Mouse (Mus musculus) cerebellum, adult 9-11 months (tissue): ENCODE results near the gene Cdc42ep4.

Experiments
- DNase-seq: peaks from one replicate; pipeline ENCODE4 v3.0.0; 2022

Cdc42ep4 gene

DNA sequence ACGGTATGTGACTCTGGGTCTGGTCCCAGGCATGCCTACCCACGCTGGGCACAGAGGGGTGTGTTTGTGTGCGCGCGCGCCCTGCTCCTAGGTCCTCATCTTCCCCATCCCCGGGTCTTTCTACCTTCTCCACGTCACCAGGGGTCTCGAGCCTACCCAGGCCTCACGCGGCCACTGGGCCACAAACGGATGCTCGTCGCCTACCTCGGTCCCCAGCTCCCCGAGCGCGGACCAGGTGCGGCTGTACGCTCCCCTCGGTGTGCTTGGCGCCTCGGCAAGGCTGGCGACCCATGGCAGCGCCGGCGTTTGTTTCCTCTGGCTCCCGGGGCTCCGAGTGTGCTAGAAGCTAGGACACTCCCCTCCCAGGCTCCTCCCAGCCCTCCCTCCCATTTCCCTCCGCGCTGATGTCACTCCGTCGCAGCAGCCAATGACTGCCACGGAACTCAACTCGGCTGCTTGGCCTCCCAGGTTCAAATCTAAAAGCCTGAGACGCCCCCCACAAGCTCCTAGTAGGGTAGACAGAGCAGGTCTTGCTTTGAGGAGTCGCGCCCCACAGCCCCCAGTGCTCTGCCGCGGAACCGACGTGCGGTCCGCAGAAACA lies at the start of gene Cdc42ep4:
Gene Cdc42ep4, minus strand, starts transcription at position 398 of the 601 bp plus-strand sequence.
- DNase-seq: peak; percentile 62

DNA sequence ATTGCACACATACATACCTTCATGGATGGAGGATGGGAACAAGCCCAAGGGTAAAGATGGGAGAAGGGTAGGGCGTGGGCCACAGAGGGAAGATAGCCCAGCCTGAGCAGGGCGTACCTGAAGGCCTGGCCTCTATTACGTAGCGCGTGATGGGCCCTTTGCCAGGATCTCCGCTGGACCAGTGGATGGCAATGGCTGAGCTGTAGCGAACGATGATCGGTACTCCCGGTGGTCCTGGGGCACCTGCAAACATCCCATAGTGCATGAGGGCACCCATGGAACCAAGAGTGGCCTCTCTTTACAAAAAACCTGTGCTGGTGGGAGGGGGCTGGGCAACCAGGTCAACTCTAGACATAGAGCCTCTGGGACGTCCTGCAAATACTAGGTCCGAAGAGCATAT lies 48.3 kb upstream of the Cdc42ep4 start:
- peak; percentile 54 for DNase-seq

DNA sequence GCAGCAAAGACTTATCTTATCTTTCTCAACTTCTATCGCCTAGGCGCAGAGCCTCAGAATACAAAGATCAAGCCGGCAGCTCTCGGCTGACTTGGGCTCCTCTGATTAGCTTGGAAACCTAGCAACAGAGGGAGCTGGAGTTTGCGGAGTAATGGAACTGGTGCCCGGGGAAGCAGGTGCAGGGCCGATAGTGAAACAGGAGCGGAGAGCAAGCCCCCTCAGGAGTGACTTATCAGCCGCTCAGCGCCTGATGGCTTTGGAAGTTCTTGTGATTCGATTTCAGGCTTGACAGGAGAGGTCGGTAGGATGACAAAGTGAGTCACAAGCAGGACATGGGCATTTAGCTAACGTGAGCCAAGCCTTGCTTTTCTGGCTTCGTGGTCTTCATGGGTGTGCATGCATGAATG lies 47.4 kb upstream of the Cdc42ep4 start:
- DNase-seq: no peak

DNA sequence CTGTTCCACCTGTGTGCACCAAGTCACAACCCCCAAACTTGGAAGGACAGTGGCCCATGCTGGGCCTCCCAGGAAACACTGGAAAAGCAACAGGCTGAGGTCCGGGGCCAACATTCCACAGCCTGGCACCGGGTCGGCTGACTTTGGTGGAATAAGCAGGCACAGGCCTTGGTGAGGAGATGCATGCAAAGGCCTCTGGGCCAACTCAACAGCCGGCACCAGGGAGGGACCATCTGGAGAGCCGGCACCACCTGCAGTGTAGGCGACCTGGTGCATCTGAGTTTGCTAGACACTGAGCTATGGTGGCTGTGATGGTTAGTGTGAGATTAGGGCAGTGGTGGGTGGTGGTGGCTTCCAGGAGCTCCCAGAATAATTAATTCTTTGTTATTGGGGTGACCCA lies 46.3 kb upstream of the Cdc42ep4 start:
- DNase-seq: peak; percentile 97

- DNase-seq: peak; percentile 55
These were observed 45.6 kb upstream of the Cdc42ep4 start for GRCm38 (mm10) chr11:113797014-113797983.

DNA sequence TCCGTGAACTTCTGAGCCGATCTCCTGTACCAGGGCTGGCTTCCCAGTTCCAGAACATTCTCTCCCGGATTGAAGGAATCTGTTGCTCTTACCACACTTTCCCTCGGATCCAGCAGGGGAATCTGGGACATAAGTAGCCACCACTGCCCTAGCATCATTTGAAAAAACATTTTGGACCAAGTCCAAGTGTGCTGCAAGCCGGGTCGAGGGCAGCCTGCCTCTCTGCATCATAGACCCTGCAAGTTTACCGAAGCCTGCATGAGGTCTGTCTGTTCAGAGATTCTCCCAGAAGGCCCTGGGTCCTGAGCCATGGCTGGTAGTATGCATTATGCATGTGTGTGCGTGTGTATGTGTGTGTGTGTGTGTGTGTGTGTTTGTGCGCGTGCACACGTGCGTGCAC lies 44.2 kb upstream of the Cdc42ep4 start:
- DNase-seq: no peak

DNA sequence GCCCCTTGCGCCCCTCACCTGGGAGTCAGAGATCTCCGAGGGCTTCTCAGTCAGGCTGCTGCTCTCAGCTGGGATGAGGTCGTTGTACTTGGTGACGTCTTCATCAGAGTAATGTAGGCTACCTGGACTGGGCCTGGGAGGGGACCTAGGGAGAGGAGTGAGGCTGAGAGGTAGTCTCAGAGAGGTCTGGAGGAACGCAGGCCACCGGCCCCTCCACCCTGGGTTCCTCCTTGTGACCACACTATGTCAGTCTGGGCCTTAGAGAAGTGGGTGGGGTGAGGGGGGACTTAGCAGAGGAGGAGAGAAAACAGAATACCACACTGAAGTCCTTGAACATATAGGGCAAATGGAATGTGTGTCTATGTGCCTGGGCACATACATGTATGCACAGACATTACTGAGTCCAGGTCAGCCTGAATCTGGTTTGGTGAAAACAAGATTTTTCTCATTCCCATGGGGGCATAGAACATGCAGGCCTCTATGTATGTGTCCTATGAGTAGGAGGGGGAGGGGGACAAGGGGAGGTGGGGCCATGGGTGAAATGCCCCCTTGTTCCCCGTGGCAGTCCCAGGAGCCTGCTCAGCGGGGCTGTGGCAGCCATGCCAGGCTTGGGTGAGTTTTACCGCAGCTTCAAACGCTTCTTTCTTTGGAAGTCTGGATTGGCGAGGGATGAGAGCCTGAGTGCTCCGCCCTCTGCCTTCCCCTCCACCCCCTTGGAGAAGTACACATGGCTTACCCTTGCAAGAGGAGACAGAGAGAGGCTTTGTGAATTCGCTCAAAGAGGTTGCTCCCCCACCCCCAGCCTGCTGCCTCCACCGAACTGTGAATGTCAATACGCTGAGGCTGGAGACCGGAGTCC lies 39.9 kb upstream of the Cdc42ep4 start:
- peak; percentile 47 for DNase-seq

DNA sequence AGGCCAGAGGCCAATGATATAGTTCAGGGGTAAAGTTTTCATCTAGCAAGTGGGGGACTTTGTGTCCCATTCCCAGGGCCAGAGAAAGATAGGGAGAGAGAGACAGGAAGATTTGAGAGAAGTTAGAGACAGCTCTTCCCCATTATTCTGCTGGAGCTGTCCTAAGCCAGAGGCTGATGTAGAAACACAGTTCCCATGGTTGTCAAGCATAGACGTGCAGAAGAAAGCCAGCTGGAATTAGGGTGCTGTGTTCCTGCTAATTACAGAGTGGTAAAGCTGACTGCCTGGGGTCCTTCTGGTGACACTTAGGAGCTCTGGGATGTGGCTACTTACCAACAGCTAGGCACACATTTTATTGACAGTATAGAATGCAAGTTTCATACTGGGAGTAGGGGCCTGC lies 37.4 kb upstream of the Cdc42ep4 start:
- no peak for DNase-seq

GRCm38 (mm10) chr11:113788183-113788789 lies 36.6 kb upstream of the Cdc42ep4 start:
- no peak for DNase-seq

DNA sequence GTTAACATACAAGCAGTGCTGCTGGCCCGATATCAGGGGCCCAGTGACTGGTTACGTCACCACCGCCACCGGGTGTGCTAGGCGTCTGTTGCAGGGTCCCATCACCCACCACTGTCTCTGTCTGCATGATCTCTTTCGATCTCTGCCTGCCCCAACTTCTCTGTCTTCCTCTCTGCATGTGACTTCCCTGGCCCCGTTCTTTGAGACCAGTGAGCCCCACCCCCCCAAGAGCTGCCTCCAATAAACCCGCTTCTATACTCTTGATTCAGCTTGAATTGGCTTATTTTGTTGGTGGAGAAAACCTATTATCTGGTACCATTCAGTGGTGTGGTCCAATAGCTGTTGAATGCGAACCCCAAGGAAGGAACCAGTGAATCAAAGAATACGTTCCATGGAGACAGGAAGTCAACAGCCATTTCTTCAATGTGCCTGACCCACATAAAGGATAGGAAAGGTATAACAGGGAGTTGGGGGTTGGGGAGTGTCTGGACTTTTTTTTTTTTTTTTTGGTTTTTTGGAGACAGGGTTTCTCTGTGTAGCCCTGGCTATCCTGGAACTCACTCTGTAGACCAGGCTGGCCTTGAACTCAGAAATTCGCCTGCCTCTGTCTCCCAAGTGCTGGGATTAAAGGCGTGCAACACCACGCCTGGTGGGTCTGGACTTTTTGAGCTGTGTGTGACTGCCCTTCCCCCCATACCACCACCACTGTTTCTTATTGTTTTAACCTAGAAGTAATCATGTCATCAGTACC lies 35.9 kb upstream of the Cdc42ep4 start:
- no peak for DNase-seq

GRCm38 (mm10) chr11:113787009-113787408 lies 35.3 kb upstream of the Cdc42ep4 start:
- no peak for DNase-seq

GRCm38 (mm10) chr11:113786395-113786794 lies 34.7 kb upstream of the Cdc42ep4 start:
- DNase-seq: no peak

GRCm38 (mm10) chr11:113785406-113786171 lies 33.9 kb upstream of the Cdc42ep4 start:
- DNase-seq: no peak

GRCm38 (mm10) chr11:113784656-113785396 lies 33.1 kb upstream of the Cdc42ep4 start:
- no peak for DNase-seq

DNA sequence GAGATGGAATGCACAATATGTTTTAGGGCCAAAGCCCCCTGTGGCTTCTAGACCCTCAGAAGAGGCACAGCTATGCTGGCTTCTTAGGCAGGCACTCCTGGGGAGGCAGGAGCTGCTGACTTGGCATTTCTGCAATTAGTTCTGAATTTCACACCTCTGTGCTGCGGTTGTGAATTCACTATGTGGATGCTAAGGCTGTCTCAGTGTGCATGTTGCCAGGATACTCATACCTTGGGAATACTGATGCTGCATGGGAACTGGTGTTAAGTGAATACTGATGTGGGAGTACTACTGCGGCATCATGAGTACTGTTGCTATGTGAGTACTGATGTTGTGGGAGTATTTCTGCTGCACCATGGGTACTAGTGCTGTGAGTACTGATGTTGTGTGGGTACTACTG lies 30.8 kb upstream of the Cdc42ep4 start:
- no peak for DNase-seq

DNA sequence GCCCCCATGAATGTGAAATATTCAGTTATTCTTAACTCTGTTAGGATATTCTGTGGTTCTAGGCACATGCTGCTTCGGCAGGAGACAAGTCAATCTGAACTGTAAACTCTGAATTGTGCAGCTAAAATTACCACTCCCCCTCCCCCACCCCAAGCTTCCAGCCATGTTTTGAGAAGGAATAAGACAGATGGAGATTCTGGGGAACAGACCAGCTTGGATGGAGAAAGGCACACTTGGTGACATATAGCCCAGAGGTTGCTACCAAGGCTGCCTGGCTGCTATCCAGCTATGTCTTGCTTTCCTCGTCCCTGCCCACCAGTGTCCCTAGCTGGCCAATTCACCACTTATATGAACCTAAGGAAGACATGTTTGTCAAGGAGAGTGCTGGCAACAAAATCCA lies 30.3 kb upstream of the Cdc42ep4 start:
- DNase-seq: no peak

DNA sequence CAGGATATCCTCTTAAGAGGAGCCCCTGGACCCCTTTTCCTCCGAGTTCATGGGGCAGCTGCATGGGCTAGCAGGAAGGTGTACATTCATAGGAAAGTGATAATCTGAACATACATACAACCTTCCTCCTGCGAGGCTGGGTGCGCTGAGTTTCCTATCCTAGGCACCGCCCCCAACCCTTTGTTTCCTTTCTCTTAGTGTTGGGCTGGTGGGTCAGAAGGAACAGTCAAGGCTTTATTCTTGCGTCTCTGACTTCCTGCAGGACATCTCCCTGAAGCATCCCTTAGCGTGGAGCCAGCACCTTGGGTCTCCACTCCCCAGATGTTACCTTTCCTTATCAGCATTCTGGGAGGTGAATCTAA lies 28.0 kb upstream of the Cdc42ep4 start:
- DNase-seq: no peak

DNA sequence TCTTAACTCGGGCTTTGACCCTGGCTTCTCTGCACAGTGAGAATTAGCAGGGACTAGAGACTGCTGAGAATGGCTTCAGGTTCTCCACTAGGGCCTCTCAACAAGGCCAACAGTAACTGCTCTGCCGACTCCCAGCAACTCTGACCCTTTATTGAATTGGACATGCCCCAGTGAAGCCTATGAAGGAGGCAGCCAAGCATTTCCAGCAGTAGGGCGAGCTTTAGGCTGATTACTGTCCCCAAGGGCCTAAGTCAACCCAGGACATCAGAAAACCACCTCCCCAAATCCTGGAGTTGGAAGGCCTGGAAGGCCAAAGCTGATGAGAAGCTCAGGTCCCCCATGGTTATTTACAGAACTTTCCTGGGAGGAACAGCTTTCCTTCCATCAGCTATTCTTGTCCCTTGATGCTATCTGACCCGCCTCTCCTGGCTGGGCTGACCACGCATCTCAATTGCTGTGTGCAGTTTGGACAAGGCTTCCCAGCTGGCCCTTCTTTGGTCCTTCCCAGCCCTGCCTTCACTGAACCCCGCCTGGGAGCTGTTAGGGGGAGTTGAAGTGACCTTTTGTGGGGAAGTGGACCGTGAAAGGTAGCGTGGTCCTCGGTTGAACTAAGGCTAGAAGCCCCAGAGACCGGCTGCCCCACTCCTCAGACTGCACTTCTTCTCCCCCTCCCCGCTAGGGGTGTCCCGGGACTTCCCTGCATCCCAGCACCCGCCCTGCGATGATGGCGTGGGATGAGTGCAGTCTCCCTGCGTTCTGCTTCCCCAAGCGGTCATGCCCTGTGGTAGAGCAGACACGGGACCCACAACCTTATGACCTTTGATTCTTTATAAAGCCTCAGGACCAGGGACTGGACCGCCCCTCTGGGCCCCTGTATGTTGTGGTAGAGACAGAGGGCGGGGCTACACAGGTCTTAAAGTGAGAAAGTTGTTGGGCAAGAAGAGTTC lies 27.3 kb upstream of the Cdc42ep4 start:
- no peak for DNase-seq

DNA sequence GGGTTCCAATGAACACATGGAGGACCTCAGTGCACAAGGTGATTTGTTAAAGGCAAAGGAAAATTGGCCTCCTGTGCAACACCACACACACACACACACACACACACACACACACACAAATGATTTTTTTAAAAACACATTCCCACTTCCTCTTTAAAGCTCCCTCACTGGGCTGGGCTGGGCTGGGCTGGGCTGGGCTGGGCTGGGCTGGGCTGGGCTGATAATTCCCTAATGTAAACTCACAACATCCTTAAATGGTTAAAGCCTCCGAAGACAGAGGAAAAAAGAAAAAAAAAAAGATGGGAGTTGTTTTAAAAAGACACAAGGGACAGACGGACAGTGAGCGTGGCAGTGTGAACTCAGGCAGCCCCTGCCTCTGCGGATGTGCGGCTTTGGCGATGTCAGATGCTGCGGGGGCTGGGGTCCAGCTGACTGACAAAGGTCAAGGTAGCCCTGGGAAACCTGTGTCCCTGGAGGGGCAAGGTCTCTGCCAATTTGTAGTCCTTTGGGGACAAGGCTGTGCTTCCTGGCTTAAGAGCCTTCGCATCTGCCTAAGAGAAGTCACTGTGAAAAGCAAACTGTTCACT lies 26.3 kb upstream of the Cdc42ep4 start:
- DNase-seq: no peak
